Mouse (Mus musculus) thymus, adult 2 months (tissue): ENCODE results near the gene Grb7.

ENCODE experiments used
- CTCF ChIP-seq: fragments of 200-500 bp; IDR thresholded peaks from 2 replicates; pipeline ENCODE4 v1.5.1; 2012; ENCODE audit warnings: mild to moderate bottlenecking, control low read depth, low read length, moderate library complexity, borderline replicate concordance; ENCODE audit not compliant: control insufficient read depth, poor library complexity, insufficient read depth; ENCODE audit errors: extremely low read depth
- POLR2A ChIP-seq: fragments of 200-500 bp; IDR thresholded peaks from 2 replicates; pipeline ENCODE4 v1.6.1; 2012; ENCODE audit warnings: mild to moderate bottlenecking, low read length, control low read depth, moderate library complexity; ENCODE audit not compliant: control insufficient read depth, poor library complexity, insufficient read depth; ENCODE audit errors: extremely low read depth

DNA sequence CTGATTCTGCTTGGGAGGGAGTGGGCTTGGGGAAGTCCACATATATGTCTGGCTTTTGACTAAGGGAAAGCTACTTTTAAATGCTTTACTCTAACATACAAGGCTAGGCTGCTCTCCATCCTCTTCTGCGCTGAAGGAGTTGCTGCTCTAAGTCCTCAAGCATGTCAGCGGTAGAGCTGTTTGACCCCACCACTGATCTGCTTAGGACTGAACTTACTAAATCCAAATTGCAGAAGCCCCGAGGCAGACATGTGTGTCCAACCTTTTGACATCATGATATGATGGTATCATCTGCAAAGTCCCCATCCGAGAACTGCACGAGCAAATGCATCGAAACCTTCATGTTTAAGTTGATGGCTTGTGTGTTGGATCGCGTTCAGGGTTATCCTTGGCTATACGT is 13.7 kb downstream of the Grb7 start:
- TF ChIP-seq CTCF (no peak), POLR2A (no peak)
